Mouse (Mus musculus): ENCODE measurements around the gene Cacna2d2. TPM values are rescaled to one million over a fixed set of nuclear protein-coding genes. Genes with fewer than 3 reads are reported as not detected.

Cacna2d2 gene
- polyA plus RNA-seq, 1 experiment = 0.01 TPM

DNA sequence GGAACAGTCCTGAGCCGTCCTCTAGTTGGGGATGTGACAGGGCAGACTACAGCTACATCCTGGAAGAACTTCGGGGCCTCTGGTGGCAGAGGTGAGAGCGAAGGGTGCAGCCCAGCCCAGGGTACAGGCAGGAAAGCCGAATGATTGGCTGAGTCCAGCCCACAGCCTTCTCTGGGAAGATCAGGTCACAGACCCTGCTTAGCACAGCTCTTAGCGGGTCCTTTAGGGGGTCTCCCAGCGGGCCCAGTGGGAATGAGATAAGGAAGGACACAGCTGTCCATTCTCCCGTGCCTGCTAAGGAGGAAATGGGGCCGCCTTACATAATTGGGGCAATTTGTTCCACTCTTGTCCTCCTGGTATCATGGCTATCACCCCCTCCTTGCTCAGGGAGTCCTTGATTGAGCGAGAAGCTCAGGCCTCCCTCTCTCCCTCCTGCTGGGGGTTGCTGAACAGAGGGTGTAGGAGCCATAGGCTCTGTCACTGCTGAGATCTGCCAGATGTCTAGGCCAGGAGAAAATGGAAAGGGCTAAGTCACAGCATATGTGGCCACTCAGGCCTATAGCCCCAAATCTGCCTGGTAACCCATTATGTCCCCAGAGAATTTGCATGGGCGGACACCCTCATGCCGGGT lies 52.6 kb downstream of the Cacna2d2 start:
- Histone ChIP-seq H3K79me2 (ENCODE audit: control insufficient read depth, insufficient read depth) (no peaks in the 10 kb centered on the region), H3ac (ENCODE audit: control insufficient read depth, insufficient read length, low read depth) (no peak overlapping the region), H3K79me3 (ENCODE audit: low read depth) (no peaks in the 10 kb centered on the region), H3K27me3 (ENCODE audit: control insufficient read depth, insufficient read depth, insufficient read length) (peaks cover 88% of the 10 kb centered on the region), H3K4me3 (ENCODE audit: insufficient read depth, poor library complexity, severe bottlenecking) (no peak overlapping the region), H3K36me3 (ENCODE audit: control insufficient read depth, insufficient read depth) (no peaks in the 10 kb centered on the region)
- no peak for TF ChIP-seq USF1 (IDR thresholded peaks at IDR 0.05; ENCODE audit: low read depth)
- no peak for TF ChIP-seq CTCF (IDR thresholded peaks at IDR 0.05; ENCODE audit: control insufficient read depth, insufficient read depth, insufficient read length)
- TF ChIP-seq MYOG (IDR thresholded peaks at IDR 0.05; ENCODE audit: control insufficient read depth, extremely low read depth, insufficient read length) = no peak
- no peak for TF ChIP-seq MYOD1 (IDR thresholded peaks at IDR 0.05; ENCODE audit: control insufficient read depth, insufficient read length, low read depth)
- TF ChIP-seq FOSL1 (IDR thresholded peaks at IDR 0.05; ENCODE audit: insufficient read depth, low read length, poor library complexity, severe bottlenecking) = no peak
- TF ChIP-seq MAX (IDR thresholded peaks at IDR 0.05) = no peak
- no peak for TF ChIP-seq CEBPB (IDR thresholded peaks at IDR 0.05; ENCODE audit: low read depth)

GRCm38 (mm10) chr9:107452552-107452951 lies 53.1 kb downstream of the Cacna2d2 start:
- H3K27me3 ChIP-seq (ENCODE audit: control insufficient read depth, insufficient read depth, insufficient read length) = peaks cover 88% of the 10 kb centered on the region

DNA sequence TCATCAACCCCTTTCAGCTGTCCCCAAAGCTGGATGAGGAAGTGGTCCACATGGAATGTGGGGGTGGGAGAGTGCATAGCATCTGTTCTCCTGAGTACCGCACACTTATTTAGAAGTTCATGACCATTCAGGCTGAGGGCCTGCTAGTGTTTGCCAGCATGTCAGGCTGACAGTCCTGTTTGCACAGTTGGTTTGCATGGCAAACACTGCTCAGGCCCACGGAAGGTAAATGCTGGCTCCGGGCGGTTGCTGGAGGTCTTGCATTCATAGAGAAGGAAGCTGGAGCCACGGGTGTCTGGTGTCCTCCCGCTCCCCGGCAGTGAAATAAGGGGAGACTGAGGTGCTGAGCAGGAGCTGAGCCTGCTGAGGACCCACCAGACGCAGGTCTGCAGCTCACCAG lies 53.7 kb downstream of the Cacna2d2 start:
- H3ac ChIP-seq (ENCODE audit: control insufficient read depth, insufficient read length, low read depth) = no peak overlapping the region
- H3K79me2 ChIP-seq (ENCODE audit: control insufficient read depth, insufficient read depth) = no peaks in the 10 kb centered on the region
- no peak overlapping the region for H3K4me3 ChIP-seq (ENCODE audit: insufficient read depth, poor library complexity, severe bottlenecking)
- TF ChIP-seq CEBPB (IDR thresholded peaks at IDR 0.05; ENCODE audit: low read depth) = no peak
- TF ChIP-seq MYOD1 (IDR thresholded peaks at IDR 0.05; ENCODE audit: control insufficient read depth, insufficient read length, low read depth) = no peak
- no peak for TF ChIP-seq MYOG (IDR thresholded peaks at IDR 0.05; ENCODE audit: control insufficient read depth, extremely low read depth, insufficient read length)
- no peak for TF ChIP-seq USF1 (IDR thresholded peaks at IDR 0.05; ENCODE audit: low read depth)
- no peak for TF ChIP-seq FOSL1 (IDR thresholded peaks at IDR 0.05; ENCODE audit: insufficient read depth, low read length, poor library complexity, severe bottlenecking)
- no peak for TF ChIP-seq MAX (IDR thresholded peaks at IDR 0.05)
- no peak for TF ChIP-seq CTCF (IDR thresholded peaks at IDR 0.05; ENCODE audit: control insufficient read depth, insufficient read depth, insufficient read length)
- peaks cover 84% of the 10 kb centered on the region for H3K27me3 ChIP-seq (ENCODE audit: control insufficient read depth, insufficient read depth, insufficient read length)
- H3K36me3 ChIP-seq (ENCODE audit: control insufficient read depth, insufficient read depth) = no peaks in the 10 kb centered on the region
- no peaks in the 10 kb centered on the region for H3K79me3 ChIP-seq (ENCODE audit: low read depth)

More at GRCm38 (mm10) chr9:107452552-107452951, 53.1 kb downstream of the Cacna2d2 start:
- Histone ChIP-seq H3K79me2 (ENCODE audit: control insufficient read depth, insufficient read depth) (no peaks in the 10 kb centered on the region), H3K79me3 (ENCODE audit: low read depth) (no peaks in the 10 kb centered on the region), H3ac (ENCODE audit: control insufficient read depth, insufficient read length, low read depth) (no peak overlapping the region), H3K36me3 (ENCODE audit: control insufficient read depth, insufficient read depth) (no peaks in the 10 kb centered on the region), H3K4me3 (ENCODE audit: insufficient read depth, poor library complexity, severe bottlenecking) (no peak overlapping the region)
- TF ChIP-seq CTCF (IDR thresholded peaks at IDR 0.05; ENCODE audit: control insufficient read depth, insufficient read depth, insufficient read length) (no peak), FOSL1 (IDR thresholded peaks at IDR 0.05; ENCODE audit: insufficient read depth, low read length, poor library complexity, severe bottlenecking) (no peak), CEBPB (IDR thresholded peaks at IDR 0.05; ENCODE audit: low read depth) (no peak), MYOG (IDR thresholded peaks at IDR 0.05; ENCODE audit: control insufficient read depth, extremely low read depth, insufficient read length) (no peak), MYOD1 (IDR thresholded peaks at IDR 0.05; ENCODE audit: control insufficient read depth, insufficient read length, low read depth) (no peak)

DNA sequence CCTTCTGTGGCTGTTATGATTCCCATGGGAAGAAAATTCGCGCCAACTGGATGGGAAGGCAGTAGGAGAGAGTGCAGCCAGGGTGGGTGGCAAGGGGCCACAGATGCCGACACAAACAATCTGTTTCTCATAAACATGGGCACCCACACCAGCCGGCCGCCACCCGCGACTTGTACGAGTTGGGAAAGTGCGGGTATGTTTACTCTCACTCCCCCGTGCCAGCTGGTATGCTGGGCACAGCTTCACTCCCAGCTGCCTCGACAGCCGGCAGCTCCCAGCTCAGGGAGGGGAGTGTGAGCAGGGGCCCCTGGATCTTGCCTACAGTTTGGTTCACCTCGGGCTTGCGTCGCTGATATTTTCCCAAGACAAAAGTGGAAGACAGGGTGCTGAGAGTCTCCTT lies 57.3 kb downstream of the Cacna2d2 start:
- H3ac ChIP-seq (ENCODE audit: control insufficient read depth, insufficient read length, low read depth) = no peak overlapping the region
- no peak for TF ChIP-seq CTCF (IDR thresholded peaks at IDR 0.05; ENCODE audit: control insufficient read depth, insufficient read depth, insufficient read length)
- TF ChIP-seq MAX (IDR thresholded peaks at IDR 0.05) = no peak
- TF ChIP-seq MYOG (IDR thresholded peaks at IDR 0.05; ENCODE audit: control insufficient read depth, extremely low read depth, insufficient read length) = no peak
- no peak for TF ChIP-seq MYOD1 (IDR thresholded peaks at IDR 0.05; ENCODE audit: control insufficient read depth, insufficient read length, low read depth)
- TF ChIP-seq USF1 (IDR thresholded peaks at IDR 0.05; ENCODE audit: low read depth) = no peak
- no peak for TF ChIP-seq CEBPB (IDR thresholded peaks at IDR 0.05; ENCODE audit: low read depth)
- TF ChIP-seq FOSL1 (IDR thresholded peaks at IDR 0.05; ENCODE audit: insufficient read depth, low read length, poor library complexity, severe bottlenecking) = no peak
- no peaks in the 10 kb centered on the region for H3K36me3 ChIP-seq (ENCODE audit: control insufficient read depth, insufficient read depth)
- no peak overlapping the region for H3K4me3 ChIP-seq (ENCODE audit: insufficient read depth, poor library complexity, severe bottlenecking)
- no peaks in the 10 kb centered on the region for H3K79me3 ChIP-seq (ENCODE audit: low read depth)
- no peaks in the 10 kb centered on the region for H3K79me2 ChIP-seq (ENCODE audit: control insufficient read depth, insufficient read depth)
- H3K27me3 ChIP-seq (ENCODE audit: control insufficient read depth, insufficient read depth, insufficient read length) = peaks cover 68% of the 10 kb centered on the region

- no peak overlapping the region for H3ac ChIP-seq (ENCODE audit: control insufficient read depth, insufficient read length, low read depth)
- H3K36me3 ChIP-seq (ENCODE audit: control insufficient read depth, insufficient read depth) = no peaks in the 10 kb centered on the region
- H3K79me3 ChIP-seq (ENCODE audit: low read depth) = no peaks in the 10 kb centered on the region
- peaks cover 61% of the 10 kb centered on the region for H3K27me3 ChIP-seq (ENCODE audit: control insufficient read depth, insufficient read depth, insufficient read length)
- H3K79me2 ChIP-seq (ENCODE audit: control insufficient read depth, insufficient read depth) = no peaks in the 10 kb centered on the region
- TF ChIP-seq CEBPB (IDR thresholded peaks at IDR 0.05; ENCODE audit: low read depth) = no peak
- TF ChIP-seq USF1 (IDR thresholded peaks at IDR 0.05; ENCODE audit: low read depth) = no peak
- TF ChIP-seq CTCF (IDR thresholded peaks at IDR 0.05; ENCODE audit: control insufficient read depth, insufficient read depth, insufficient read length) = no peak
- TF ChIP-seq FOSL1 (IDR thresholded peaks at IDR 0.05; ENCODE audit: insufficient read depth, low read length, poor library complexity, severe bottlenecking) = no peak
- no peak overlapping the region for H3K4me3 ChIP-seq (ENCODE audit: insufficient read depth, poor library complexity, severe bottlenecking)
Measured at GRCm38 (mm10) chr9:107462907-107463306, 63.5 kb downstream of the Cacna2d2 start.

DNA sequence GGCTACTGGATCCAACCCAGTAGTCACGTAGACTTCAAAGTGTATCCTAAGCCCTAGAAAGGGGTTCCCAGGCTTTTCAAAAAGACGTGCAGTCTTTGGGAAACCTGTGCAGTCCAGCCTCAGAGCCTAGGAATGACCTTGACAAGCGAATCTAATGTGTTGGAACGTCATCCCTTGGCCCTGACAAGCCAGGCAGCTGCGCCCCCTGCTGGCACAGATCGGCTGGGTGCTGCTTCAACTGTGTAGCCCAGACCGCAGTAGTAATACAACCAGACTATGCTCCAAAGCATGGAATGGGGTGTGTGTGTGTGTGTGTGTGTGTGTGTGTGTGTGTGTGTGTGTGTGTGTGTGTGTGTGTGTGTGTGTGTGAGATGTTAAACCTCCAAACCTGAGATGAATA lies 64.1 kb downstream of the Cacna2d2 start:
- TF ChIP-seq CTCF (IDR thresholded peaks at IDR 0.05; ENCODE audit: control insufficient read depth, insufficient read depth, insufficient read length) (peak; percentile 87), MAX (IDR thresholded peaks at IDR 0.05) (no peak)
- H3K36me3 ChIP-seq (ENCODE audit: control insufficient read depth, insufficient read depth) = no peaks in the 10 kb centered on the region
- H3K79me2 ChIP-seq (ENCODE audit: control insufficient read depth, insufficient read depth) = no peaks in the 10 kb centered on the region
- H3K27me3 ChIP-seq (ENCODE audit: control insufficient read depth, insufficient read depth, insufficient read length) = peaks cover 67% of the 10 kb centered on the region
- no peak overlapping the region for H3ac ChIP-seq (ENCODE audit: control insufficient read depth, insufficient read length, low read depth)
- no peak overlapping the region for H3K4me3 ChIP-seq (ENCODE audit: insufficient read depth, poor library complexity, severe bottlenecking)
- H3K79me3 ChIP-seq (ENCODE audit: low read depth) = no peaks in the 10 kb centered on the region
